Mouse (Mus musculus) kidney, adult 9 months (tissue): ENCODE measurements around the gene Stk24.

ENCODE experiments used
- DNase-seq: peaks from one replicate; pipeline ENCODE4 v3.0.0; 2022

The Stk24 gene

GRCm38 (mm10) chr14:121378243-121379115 is 1.3 kb downstream of the Stk24 start:
- DNase-seq = peak; percentile 86

- DNase-seq = no peak
Observed at GRCm38 (mm10) chr14:121376566-121376965, 3.2 kb downstream of the Stk24 start.

DNA sequence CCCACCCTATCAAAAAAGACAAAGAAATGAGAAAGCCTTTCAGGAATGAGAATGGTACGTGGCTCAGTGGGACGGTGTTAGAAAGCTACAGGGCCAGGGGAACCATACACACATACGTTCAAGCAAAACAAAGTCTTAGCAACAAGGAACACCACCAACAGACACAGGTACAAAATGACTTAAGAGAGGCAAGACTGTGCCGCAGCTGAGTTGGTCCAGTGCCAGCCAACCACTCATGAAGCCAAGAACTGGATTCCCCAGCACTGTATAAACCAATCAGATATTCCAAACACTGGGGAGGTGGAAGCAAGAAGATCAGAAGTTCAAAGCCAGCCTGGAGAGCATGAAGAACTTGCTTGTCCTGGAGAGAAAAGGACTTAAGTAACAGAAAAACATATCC is 5.9 kb downstream of the Stk24 start:
- no peak for DNase-seq

- DNase-seq = no peak
Observed at GRCm38 (mm10) chr14:121373020-121373419, 6.8 kb downstream of the Stk24 start.

DNA sequence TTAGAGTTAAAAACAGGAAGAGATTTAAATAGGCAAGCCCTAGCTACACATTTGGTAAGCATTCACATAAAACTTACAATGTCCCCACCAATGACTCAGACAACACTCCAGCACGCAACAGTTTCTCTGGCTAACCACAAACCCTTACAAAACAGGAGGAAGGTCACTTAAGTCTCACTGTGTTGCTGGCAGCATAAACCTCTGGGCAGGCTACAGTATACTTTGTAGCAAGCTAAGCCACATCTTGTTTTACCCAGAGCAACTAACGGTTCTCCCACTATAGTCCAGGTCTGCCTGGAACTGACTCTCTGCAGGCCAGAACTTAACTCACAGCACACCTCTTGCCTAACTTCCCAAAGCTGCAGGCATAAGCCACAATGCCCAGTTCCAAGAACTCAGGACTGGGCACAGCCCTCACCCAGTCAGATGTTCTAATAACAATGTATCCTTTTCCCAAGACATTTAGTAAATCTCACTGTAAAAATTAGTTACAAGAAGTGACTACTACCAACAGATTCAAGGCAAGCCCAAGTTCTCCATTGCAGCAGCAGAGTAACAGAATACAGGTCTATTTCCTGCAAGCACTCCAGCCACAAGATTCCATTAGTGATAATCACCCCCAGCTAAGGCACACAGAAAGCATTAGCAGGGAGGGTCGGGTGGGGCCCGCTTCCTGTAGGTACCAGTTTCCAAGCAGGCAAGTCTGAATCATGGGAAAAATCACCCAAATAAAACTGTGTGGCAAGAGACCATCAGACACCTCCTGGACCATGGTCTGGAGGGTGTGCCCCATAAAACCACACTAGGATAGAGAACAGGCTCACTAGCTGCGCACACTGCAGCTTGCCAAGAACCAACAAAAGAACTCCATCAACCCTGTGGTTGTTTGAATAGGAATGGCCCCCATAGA is 7.6 kb downstream of the Stk24 start:
- DNase-seq = no peak

- no peak for DNase-seq
Observed at GRCm38 (mm10) chr14:121369385-121369784, 10.4 kb downstream of the Stk24 start.

GRCm38 (mm10) chr14:121368108-121368705 is 11.6 kb downstream of the Stk24 start:
- DNase-seq = no peak

- DNase-seq = no peak
Observed at GRCm38 (mm10) chr14:121365991-121366728, 13.7 kb downstream of the Stk24 start.

DNA sequence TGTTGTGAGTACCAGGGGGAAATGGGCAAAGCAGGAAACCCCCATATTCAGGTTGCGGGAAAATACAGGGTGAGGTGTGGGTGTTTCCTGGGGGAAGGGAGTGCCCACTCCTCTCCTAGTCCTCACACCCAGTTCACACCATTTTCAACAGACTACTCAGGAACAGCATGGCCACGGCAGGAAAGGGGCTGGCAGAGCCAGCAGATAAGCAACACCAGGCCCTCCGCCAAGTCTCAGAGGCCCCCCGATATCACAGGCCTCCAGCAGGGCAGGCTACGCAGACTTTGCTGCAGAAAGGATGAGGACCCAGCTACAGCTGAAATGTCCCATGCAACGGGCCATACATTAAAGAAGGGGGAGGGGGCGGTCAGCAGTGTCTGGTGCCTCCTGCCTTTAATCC is 14.4 kb downstream of the Stk24 start:
- DNase-seq = no peak

DNA sequence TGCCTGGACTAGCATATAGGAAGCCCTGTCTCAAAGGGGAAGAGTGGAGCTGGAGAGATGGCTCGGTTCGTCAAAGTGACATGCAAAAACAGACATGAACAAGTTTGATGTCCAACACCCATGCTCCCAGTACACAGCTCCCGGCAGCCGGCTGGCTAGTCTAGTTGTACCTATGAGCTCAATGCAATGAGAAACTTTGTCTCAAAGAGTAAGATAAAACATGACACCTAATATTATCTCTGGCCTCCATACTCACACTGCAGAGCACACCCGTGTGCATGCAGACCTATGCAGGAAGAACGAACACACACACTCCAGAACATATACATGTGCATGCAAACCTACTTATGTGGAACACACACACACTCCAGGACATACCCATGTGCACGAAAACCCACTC is 15.5 kb downstream of the Stk24 start:
- DNase-seq = no peak

- DNase-seq = peak; percentile 89
Observed at GRCm38 (mm10) chr14:121361319-121362114, 18.3 kb downstream of the Stk24 start.

DNA sequence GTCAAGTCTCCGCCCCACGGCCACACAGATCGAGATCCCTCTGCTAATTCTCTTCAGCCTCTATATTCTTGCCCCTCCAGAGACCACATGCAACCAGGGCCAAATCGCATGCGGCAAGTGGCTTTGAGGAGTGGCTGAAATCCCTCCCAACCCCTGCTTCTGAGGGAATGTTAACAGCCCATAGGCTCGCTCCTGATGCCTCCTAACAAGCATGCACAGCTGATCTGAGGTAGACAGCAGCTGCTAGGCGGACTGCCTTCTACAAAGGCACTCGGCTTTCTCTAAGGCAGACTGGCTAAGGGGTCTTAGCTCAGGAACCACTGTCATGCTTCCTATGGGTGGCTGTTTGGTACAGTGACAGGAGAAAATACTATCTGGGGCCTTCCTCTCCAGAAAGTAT is 20.0 kb downstream of the Stk24 start:
- DNase-seq = no peak

DNA sequence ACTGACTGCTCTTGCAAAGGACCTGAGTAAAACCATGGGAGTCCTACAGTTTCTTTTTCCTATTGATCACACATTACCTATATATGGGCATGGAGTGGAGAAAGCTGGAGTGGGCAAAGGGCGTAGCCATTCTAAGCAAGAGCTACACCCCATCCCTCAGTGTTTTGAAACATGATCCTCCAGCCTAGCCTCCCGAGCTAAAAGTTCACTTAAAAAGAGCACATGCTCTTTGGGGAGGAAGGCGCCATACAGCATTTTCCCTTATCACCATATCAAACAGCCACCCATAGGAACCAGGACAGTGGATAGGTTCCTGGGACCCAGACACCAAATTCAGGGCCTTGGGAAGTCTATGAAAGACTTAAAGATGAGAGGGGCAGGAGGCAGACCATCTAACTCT is 20.8 kb downstream of the Stk24 start:
- DNase-seq = no peak

- no peak for DNase-seq
Observed at GRCm38 (mm10) chr14:121358327-121358726, 21.5 kb downstream of the Stk24 start.

- no peak for DNase-seq
Observed at GRCm38 (mm10) chr14:121356336-121356862, 23.4 kb downstream of the Stk24 start.

- no peak for DNase-seq
Observed at GRCm38 (mm10) chr14:121355732-121356131, 24.1 kb downstream of the Stk24 start.

DNA sequence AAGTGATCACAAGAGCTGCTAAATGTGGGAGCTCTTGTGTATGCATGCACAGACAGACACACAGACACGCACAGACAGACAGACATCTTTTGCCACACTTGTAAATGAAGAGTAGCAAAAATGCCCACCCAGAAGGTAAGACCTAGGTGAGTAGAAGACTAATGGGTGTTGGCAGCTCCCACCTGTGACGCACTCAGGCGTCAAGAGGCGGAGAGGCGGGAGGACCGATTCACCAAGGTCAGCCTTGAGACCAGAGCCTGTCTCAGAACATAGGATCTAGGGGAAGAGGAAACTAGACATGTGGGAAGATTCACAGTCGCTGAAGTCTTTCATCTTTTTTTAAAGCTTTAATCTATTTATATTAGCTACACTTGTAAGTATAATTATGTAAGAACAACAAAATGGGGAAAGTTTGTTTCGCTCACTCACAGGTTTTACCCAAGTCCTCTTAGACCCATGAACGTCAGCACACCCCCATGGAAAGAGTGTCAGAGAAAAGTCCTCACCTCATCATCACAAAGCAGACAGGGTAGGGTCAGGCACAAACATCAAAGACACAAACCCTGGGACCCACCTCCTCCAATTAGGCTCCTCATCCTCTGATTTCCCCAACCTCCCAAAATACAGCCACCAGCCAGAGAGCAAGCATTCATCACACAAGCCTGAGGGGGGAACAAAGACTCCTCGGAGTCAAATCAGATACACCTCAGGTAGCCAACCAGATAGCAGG is 26.0 kb downstream of the Stk24 start:
- no peak for DNase-seq

- no peak for DNase-seq
Observed at GRCm38 (mm10) chr14:121352744-121353143, 27.1 kb downstream of the Stk24 start.

- DNase-seq = peak; percentile 48
Observed at GRCm38 (mm10) chr14:121351737-121352136, 28.1 kb downstream of the Stk24 start.

DNA sequence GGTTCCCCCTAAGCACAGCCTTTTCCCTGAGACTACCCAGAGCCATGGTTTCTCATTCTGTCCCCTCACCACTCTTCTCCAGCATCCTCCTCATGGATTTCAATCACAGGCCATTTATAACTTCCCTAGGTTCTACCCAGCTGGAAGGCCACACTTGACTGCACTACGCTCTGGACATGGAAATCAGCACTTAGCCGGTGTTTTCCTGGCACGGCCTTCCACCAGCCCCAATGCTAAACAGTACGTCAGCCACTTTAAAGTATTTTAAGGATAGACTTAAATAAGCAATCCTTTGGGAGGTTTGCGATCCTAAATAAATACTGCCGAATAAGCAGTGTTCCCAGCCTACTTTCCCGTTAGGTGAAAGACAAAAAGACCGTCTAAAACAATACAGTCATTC is 29.8 kb downstream of the Stk24 start:
- no peak for DNase-seq

DNA sequence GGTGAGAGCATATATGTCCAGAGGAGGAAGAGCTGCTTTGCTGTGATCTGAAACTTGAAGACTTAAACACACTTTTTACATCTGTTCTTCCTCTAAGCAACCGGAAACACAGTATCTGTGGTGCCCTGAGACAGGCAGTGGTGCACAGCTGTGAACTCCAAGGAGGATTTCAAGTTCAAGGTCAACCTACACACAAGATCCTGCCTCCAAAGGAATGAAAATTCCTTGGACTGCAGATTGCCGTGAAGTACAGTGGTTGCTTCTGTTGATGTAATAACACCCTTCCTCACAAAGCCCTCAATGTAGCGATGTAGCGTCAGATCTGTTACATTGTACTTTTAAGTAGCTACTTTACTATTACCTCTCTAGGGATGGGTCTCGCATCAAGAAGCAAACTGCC is 30.5 kb downstream of the Stk24 start:
- no peak for DNase-seq
